Mouse (Mus musculus) C2C12 (cell line): Measurements from ENCODE around the gene Best2. TPM values are rescaled to one million over a fixed set of nuclear protein-coding genes. Genes with fewer than 3 reads are reported as not detected.

Experiments
- H3K27me3 ChIP-seq: one replicate; pipeline ENCODE4 v1.6.1; 2011; ENCODE audit not compliant: control insufficient read depth, insufficient read depth, insufficient read length
- H3K36me3 ChIP-seq: one replicate; pipeline ENCODE4 v1.6.1; 2011; ENCODE audit not compliant: control insufficient read depth, insufficient read depth
- H3K4me3 ChIP-seq: one replicate; pipeline ENCODE4 v1.5.1; 2011; ENCODE audit warnings: mild to moderate bottlenecking, control low read depth; ENCODE audit not compliant: poor library complexity, insufficient read depth, severe bottlenecking
- H3K79me2 ChIP-seq: one replicate; pipeline ENCODE4 v1.6.1; 2011; ENCODE audit not compliant: control insufficient read depth, insufficient read depth
- H3K79me3 ChIP-seq: one replicate; pipeline ENCODE4 v1.6.1; 2011; ENCODE audit warnings: low read depth, control low read depth
- H3ac ChIP-seq: one replicate; pipeline ENCODE3; 2011; ENCODE audit warnings: low read depth; ENCODE audit not compliant: control insufficient read depth, insufficient read length
- CEBPB ChIP-seq: IDR thresholded peaks from one replicate; pipeline ENCODE4 v1.6.1; 2011; ENCODE audit warnings: low read depth, mild to moderate bottlenecking, control low read depth, moderate library complexity
- CTCF ChIP-seq: IDR thresholded peaks from one replicate; pipeline ENCODE4 v1.5.1; 2011; ENCODE audit not compliant: control insufficient read depth, insufficient read depth, insufficient read length
- FOSL1 ChIP-seq: IDR thresholded peaks from one replicate; pipeline ENCODE4 v1.8.0; 2011; ENCODE audit warnings: mild to moderate bottlenecking, low read length; ENCODE audit not compliant: poor library complexity, insufficient read depth, severe bottlenecking
- MAX ChIP-seq: IDR thresholded peaks from one replicate; pipeline ENCODE4 v1.6.1; 2011; ENCODE audit warnings: mild to moderate bottlenecking, control low read depth
- MYOD1 ChIP-seq: IDR thresholded peaks from one replicate; pipeline ENCODE4 v1.6.1; 2011; ENCODE audit warnings: low read depth; ENCODE audit not compliant: control insufficient read depth, insufficient read length
- MYOG ChIP-seq: IDR thresholded peaks from one replicate; pipeline ENCODE4 v1.6.1; 2011; ENCODE audit not compliant: control insufficient read depth, insufficient read length; ENCODE audit errors: extremely low read depth
- USF1 ChIP-seq: IDR thresholded peaks from one replicate; pipeline ENCODE4 v1.6.1; 2011; ENCODE audit warnings: low read depth, mild to moderate bottlenecking, control low read depth, moderate library complexity
- long read RNA-seq, 2 experiments: library from polyadenylated mRNA; unstranded; transcript quantifications; one replicate each; pipeline ENCODE4 v2.0.0; 2019 to 2020
- polyA plus RNA-seq: library from polyadenylated mRNA; unstranded; fragments of >200 nt; fragmentation: generic; extraction: Trizol; gene quantifications from one replicate; pipeline ENCODE4 v1.2.1, GENCODE M21; 2012; ENCODE audit warnings: missing spikeins

Gene Best2
- polyA plus RNA-seq = 0.04 TPM
- long read RNA-seq, experiment 1 = 0 reads
- long read RNA-seq, experiment 2 = 0 reads

DNA sequence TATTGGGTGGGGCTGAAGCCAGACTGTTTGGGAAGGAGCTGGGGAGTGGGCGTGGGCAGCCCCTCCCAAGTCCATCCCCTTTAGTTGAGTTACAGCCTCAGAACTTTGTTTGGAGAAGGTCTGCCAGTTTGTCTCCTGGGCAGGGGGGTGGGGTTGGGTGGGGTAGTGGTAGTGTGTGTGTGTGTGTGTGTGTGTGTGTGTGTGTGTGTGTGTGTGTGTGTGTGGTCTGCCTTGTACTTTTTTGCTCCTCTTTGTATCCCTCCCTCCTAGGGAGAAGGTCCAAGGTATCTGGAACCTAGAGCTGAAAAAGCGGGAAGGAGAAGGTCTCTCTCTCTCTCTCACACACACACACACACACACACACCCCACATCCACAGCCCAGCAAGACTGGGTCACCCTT is at the start of gene Best2:
TSS of gene Best2 (minus strand) at position 101 of the 400 bp plus-strand sequence.
- peak within 1 kb of the TSS; percentile 12 for H3ac ChIP-seq
- TF ChIP-seq CEBPB (no peak), USF1 (no peak), MAX (no peak), MYOG (no peak), CTCF (no peak), MYOD1 (no peak), FOSL1 (no peak)
- peaks cover 12% of the 10 kb centered on the region for H3K36me3 ChIP-seq
- H3K4me3 ChIP-seq = no peak within 1 kb of the TSS
- no peaks in the 10 kb centered on the region for H3K79me3 ChIP-seq
- H3K27me3 ChIP-seq = peaks cover 11% of the 10 kb centered on the region
- H3K79me2 ChIP-seq = no peaks in the 10 kb centered on the region

GRCm38 (mm10) chr8:85062603-85063002 is 48.3 kb upstream of the Best2 start:
- no peaks in the 10 kb centered on the region for H3K36me3 ChIP-seq

GRCm38 (mm10) chr8:85059879-85060616 is 45.7 kb upstream of the Best2 start, which contains the start of gene Fbxw9:
Gene Fbxw9 (plus strand): TSS chr8:85060055.
- TF ChIP-seq MAX = no peak
- TF ChIP-seq MYOG = no peak
- peaks cover 22% of the 10 kb centered on the region for H3K79me2 ChIP-seq
- H3K4me3 ChIP-seq = peak within 1 kb of the TSS; percentile 83
- peaks cover 7% of the 10 kb centered on the region for H3K79me3 ChIP-seq
- peak within 1 kb of the TSS; percentile 50 for H3ac ChIP-seq
- no peaks in the 10 kb centered on the region for H3K27me3 ChIP-seq
- H3K36me3 ChIP-seq = peaks cover 20% of the 10 kb centered on the region

More at GRCm38 (mm10) chr8:85062603-85063002, 48.3 kb upstream of the Best2 start:
- peaks cover 22% of the 10 kb centered on the region for H3K79me2 ChIP-seq
- H3K79me3 ChIP-seq = peaks cover 7% of the 10 kb centered on the region
- H3ac ChIP-seq = no peak overlapping the region
- H3K27me3 ChIP-seq = no peaks in the 10 kb centered on the region
- H3K4me3 ChIP-seq = no peak overlapping the region
- TF ChIP-seq MYOD1 = no peak
- no peak for TF ChIP-seq CTCF
- TF ChIP-seq CEBPB = no peak
- no peak for TF ChIP-seq MAX
- no peak for TF ChIP-seq FOSL1
- TF ChIP-seq USF1 = no peak

DNA sequence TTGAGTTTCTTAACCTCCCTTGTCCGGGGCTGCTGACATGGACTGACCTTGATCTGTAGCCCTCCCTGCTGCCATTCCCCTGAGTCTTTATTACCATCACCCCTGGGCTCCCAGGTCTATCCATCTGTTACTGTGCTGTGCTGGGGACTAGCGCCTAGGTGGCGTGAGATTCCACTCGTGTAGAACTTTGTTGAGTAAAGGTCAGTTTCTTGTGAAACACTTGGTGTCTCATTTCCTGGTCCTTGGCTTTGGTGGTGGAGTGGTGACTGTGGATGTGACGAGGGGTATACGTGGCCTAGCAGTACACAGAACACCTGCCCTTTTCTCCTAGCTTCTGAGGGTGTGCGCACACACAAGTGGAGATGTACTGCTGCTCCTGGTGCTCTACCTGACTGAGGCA is 43.0 kb upstream of the Best2 start:
- TF ChIP-seq CTCF (no peak), FOSL1 (no peak), CEBPB (no peak), MAX (no peak), USF1 (no peak), MYOD1 (no peak), MYOG (no peak)
- peaks cover 44% of the 10 kb centered on the region for H3K36me3 ChIP-seq
- H3K79me2 ChIP-seq = peaks cover 20% of the 10 kb centered on the region
- no peaks in the 10 kb centered on the region for H3K27me3 ChIP-seq
- H3K4me3 ChIP-seq = no peak overlapping the region
- H3ac ChIP-seq = no peak overlapping the region
- peaks cover 3% of the 10 kb centered on the region for H3K79me3 ChIP-seq

DNA sequence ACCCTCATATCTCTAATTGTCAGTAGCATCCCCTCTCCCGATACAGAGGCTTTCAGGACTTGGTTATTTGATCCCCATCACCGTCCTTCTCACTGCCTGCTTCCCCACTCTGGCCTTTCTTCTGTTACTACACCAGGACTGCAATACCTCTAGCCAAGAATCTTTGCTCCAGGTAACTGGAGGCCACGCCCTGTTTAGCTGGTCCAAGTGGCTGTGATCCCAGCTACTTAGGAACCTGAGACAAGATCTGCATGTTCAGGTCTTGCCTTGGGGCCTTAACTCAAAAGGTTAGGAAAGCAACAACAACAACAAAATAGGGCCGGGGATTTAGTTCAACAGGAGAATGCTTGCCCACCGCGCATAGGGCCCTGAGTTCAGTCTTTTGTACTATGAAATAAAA is 29.3 kb upstream of the Best2 start:
- TF ChIP-seq FOSL1 = no peak
- no peak for TF ChIP-seq MYOG
- TF ChIP-seq CEBPB = no peak
- TF ChIP-seq CTCF = no peak
- TF ChIP-seq MAX = no peak
- TF ChIP-seq MYOD1 = no peak
- TF ChIP-seq USF1 = no peak

DNA sequence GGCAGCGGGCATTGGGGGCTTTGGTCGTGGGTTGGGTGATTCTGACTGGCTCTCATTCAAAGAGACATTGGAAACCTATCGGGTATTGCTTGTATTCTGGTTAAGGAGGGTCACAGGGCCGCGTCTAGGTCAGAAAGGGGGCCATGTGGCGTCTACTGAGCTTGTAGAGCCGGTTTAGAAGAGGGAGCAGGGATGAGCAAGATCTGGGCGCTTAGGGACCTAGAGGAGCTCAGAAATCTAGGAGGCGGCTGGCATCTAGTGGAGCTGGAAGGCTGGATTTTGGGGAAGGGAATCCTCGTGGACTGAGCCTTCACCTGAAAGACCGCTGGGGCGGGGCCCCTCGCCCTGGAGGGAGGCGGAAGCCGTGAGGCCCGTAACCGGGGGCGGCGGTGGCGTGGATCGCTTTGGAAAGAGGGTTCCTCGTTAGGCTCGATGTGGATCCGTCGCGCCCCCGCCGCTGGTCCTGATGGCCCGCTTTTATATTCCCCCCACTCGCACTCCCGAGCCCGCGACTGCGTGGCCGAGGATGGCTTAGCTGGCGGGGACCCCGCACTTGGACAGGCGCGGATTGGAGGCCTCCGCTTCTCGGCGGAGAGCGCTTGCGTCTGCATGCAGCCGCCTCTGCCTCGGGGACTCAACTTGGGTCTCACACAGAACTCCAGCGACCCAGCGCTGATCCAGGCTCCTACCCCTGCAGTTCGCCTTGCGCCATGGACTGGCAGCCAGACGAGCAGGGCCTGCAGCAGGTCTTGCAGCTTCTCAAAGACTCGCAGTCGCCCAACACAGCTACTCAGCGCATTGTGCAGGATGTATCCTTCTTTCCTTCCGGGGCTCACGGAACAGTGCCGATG is 23.6 kb upstream of the Best2 start:
- TF ChIP-seq CTCF = no peak
- Histone ChIP-seq H3K4me3 (peak overlapping the region; percentile 79), H3K36me3 (peaks cover 42% of the 10 kb centered on the region), H3K27me3 (no peaks in the 10 kb centered on the region), H3ac (peak overlapping the region; percentile 74), H3K79me3 (peaks cover 56% of the 10 kb centered on the region), H3K79me2 (peaks cover 80% of the 10 kb centered on the region)

More for the DNA sequence above, 29.3 kb upstream of the Best2 start:
- peaks cover 44% of the 10 kb centered on the region for H3K79me3 ChIP-seq
- H3K79me2 ChIP-seq = peaks cover 87% of the 10 kb centered on the region
- H3K27me3 ChIP-seq = no peaks in the 10 kb centered on the region
- no peak overlapping the region for H3ac ChIP-seq
- no peak overlapping the region for H3K4me3 ChIP-seq
- H3K36me3 ChIP-seq = peaks cover 80% of the 10 kb centered on the region
